Mouse (Mus musculus) heart, embryonic 14.5 days (tissue): ENCODE measurements around the gene Tspan32. TPM values are rescaled to one million over a fixed set of nuclear protein-coding genes. Genes with fewer than 3 reads are reported as not detected.

Source experiments
- ATAC-seq: fragments of 200-750 bp; cut with Nextera tagmentation; 2 replicates; pipeline ENCODE4 v1.8.0; 2017; ENCODE audit warnings: low read depth, moderate TSS enrichment; ENCODE audit not compliant: insufficient number of reproducible peaks, insufficient read depth, low FRiP score
- H3K27ac ChIP-seq, 2 experiments: fragments of 200-500 bp in 1 of 2; fragments of 300-500 bp in 1 of 2; sonication (generic) in 1 of 2; replicated peaks in 1 of 2; 2 replicates each; pipeline ENCODE4 v1.5.1; 2012 to 2014; ENCODE audit warnings: low read depth in 2 of 2, low read length in 2 of 2, control low read depth in 1 of 2, mild to moderate bottlenecking in 1 of 2, mixed read lengths in 1 of 2; ENCODE audit not compliant: control insufficient read depth in 1 of 2, insufficient read depth in 1 of 2
- H3K27me3 ChIP-seq: fragments of 300-500 bp; sonication (generic); 2 replicates; pipeline ENCODE4 v1.6.1; 2014; ENCODE audit warnings: mild to moderate bottlenecking, low read length, control low read depth; ENCODE audit not compliant: control insufficient read depth, insufficient read depth
- H3K36me3 ChIP-seq: fragments of 300-500 bp; sonication (generic); 2 replicates; pipeline ENCODE4 v1.6.1; 2014; ENCODE audit warnings: mild to moderate bottlenecking, control low read depth, low read length, mixed read lengths; ENCODE audit not compliant: control insufficient read depth, insufficient read depth
- H3K4me1 ChIP-seq, 2 experiments: fragments of 200-500 bp in 1 of 2; fragments of 300-500 bp in 1 of 2; sonication (generic) in 1 of 2; 2 replicates each; pipeline ENCODE4 v1.6.1; 2012 to 2014; ENCODE audit warnings: low read length in 2 of 2, control low read depth in 1 of 2, mixed read lengths in 1 of 2; ENCODE audit not compliant: control insufficient read depth in 2 of 2, insufficient read depth in 2 of 2
- H3K4me2 ChIP-seq: fragments of 300-500 bp; sonication (generic); 2 replicates; pipeline ENCODE4 v1.6.1; 2014; ENCODE audit warnings: mild to moderate bottlenecking, low read length
- H3K4me3 ChIP-seq, 2 experiments: fragments of 200-500 bp in 1 of 2; fragments of 300-500 bp in 1 of 2; sonication (generic) in 1 of 2; 2 replicates each; pipeline ENCODE4 v1.5.1; 2012 to 2014; ENCODE audit warnings: low read length in 2 of 2, mild to moderate bottlenecking in 2 of 2, control low read depth in 1 of 2, low read depth in 1 of 2, moderate library complexity in 1 of 2; ENCODE audit not compliant: control insufficient read depth in 1 of 2, insufficient read depth in 1 of 2
- H3K9ac ChIP-seq: fragments of 300-500 bp; sonication (generic); 2 replicates; pipeline ENCODE4 v1.6.1; 2014; ENCODE audit warnings: mild to moderate bottlenecking, low read length
- H3K9me3 ChIP-seq: fragments of 300-500 bp; sonication (generic); 2 replicates; pipeline ENCODE4 v1.6.1; 2016; ENCODE audit warnings: low read length, control low read depth; ENCODE audit not compliant: control insufficient read depth
- WGBS: fragments of 180-500 bp; shearing (Covaris S2); extraction: QIAGEN DNeasy Blood & Tissue Kit; methylation state at CpG from one replicate; pipeline ENCODE4 v1.1.7; 2014; 5-methylcytosine and 5-hydroxymethylcytosine counted together
- polyA plus RNA-seq: library from polyadenylated mRNA; unstranded; fragments of >200 nt; fragmentation: Nextera tagmentation; extraction: Ambion mirVana; gene quantifications from 2 replicates; pipeline ENCODE4 v1.2.1, GENCODE M21; 2014

Tspan32 gene
- polyA plus RNA-seq, 1 experiment from 2014 or later, result 2.3 TPM

DNA sequence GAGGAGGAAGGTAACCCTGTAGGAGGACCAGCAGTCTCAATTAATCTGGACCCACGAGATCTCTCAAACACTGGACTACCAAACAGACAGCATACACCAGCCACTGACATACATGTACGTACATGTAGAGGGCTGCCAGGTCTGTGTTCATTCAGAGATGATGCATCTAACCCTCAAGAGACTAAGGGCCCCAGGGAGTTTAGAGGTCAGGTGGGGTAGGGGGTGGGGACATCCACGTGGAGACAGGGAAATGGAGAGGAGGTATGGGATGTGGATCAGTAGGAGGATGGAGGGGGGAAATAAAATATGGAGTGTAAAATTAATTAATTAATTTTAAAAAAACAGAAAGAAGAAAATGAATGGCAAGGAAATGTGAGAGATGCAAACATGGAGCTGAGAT is 31.9 kb downstream of the Tspan32 start:
- H3K27ac ChIP-seq, result no peak overlapping the region
- no peaks in the 10 kb centered on the region for H3K27me3 ChIP-seq
- H3K4me1 ChIP-seq, result peaks cover 10 to 19% of the 10 kb centered on the region in 2 experiments
- H3K4me3 ChIP-seq, result no peak overlapping the region
- H3K9me3 ChIP-seq, result no peaks in the 10 kb centered on the region
- no peak for ATAC-seq
- 85% methylated on average over 3 of the region's 3 CpGs for WGBS
- no peak overlapping the region for H3K4me2 ChIP-seq
- 0 out of 2 replicates have a peak, but pooled peaks cover 5% of the 10 kb centered on the region for H3K36me3 ChIP-seq
- H3K9ac ChIP-seq, result no peak overlapping the region

DNA sequence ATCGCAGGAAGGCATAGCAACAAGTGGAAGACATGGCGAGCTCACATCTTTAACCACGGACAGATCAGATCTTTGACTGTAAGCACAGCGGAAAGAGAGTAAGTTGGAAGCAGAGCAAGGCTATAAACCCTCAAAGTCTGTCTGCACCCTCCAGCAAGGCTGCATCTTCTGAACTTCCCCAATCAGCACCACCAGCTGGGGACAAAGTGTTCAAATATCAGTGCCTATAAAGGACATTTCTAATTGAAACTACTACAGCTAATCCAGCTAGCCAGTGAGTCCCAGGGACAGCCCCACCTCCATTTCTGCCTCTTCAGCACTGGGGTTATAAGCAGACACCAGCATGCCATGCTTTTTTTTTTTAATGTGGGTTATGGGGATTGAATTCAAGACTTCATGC is 32.5 kb downstream of the Tspan32 start:
- no peaks in the 10 kb centered on the region for H3K27me3 ChIP-seq
- peaks cover 15 to 21% of the 10 kb centered on the region in 2 experiments for H3K4me1 ChIP-seq
- no peak overlapping the region for H3K4me3 ChIP-seq
- no peak overlapping the region for H3K27ac ChIP-seq
- 0 out of 2 replicates have a peak, but pooled peaks cover 5% of the 10 kb centered on the region for H3K36me3 ChIP-seq
- no peaks in the 10 kb centered on the region for H3K9me3 ChIP-seq
- no peak for ATAC-seq
- no peak overlapping the region for H3K4me2 ChIP-seq
- 87% methylated on average over 4 of the region's 4 CpGs for WGBS
- no peak overlapping the region for H3K9ac ChIP-seq

GRCm38 (mm10) chr7:143038174-143038931 is 33.5 kb downstream of the Tspan32 start:
- H3K27ac ChIP-seq, result no peak overlapping the region
- no peak overlapping the region for H3K4me2 ChIP-seq
- H3K4me1 ChIP-seq, result peaks cover 22 to 29% of the 10 kb centered on the region in 2 experiments
- no peak overlapping the region for H3K9ac ChIP-seq
- 0 out of 2 replicates have a peak, but pooled peaks cover 2% of the 10 kb centered on the region for H3K36me3 ChIP-seq
- no peaks in the 10 kb centered on the region for H3K9me3 ChIP-seq
- no peak for ATAC-seq
- no peak overlapping the region for H3K4me3 ChIP-seq
- WGBS, result 92% methylated on average over 3 of the region's 3 CpGs
- no peaks in the 10 kb centered on the region for H3K27me3 ChIP-seq

GRCm38 (mm10) chr7:143040561-143040960 is 35.7 kb downstream of the Tspan32 start:
- 99% methylated on average over 3 of the region's 3 CpGs for WGBS
- no peak for ATAC-seq
- Histone ChIP-seq H3K4me2 (no peak overlapping the region), H3K27me3 (no peaks in the 10 kb centered on the region), H3K36me3 (no peaks in the 10 kb centered on the region), H3K4me1 (peaks cover 22 to 29% of the 10 kb centered on the region in 2 experiments), H3K9ac (no peak overlapping the region), H3K27ac (no peak overlapping the region), H3K4me3 (no peak overlapping the region), H3K9me3 (0 out of 2 replicates have a peak, but pooled peaks cover 4% of the 10 kb centered on the region)

GRCm38 (mm10) chr7:143041138-143041822 is 36.4 kb downstream of the Tspan32 start:
- Histone ChIP-seq H3K9ac (peak overlapping the region; percentile 32; the same call in 1 of the 2 replicates), H3K9me3 (0 out of 2 replicates have a peak, but pooled peaks cover 4% of the 10 kb centered on the region), H3K4me1 (peaks cover 22 to 29% of the 10 kb centered on the region in 2 experiments), H3K36me3 (no peaks in the 10 kb centered on the region), H3K27ac (peak overlapping the region; percentile 8 to 80), H3K27me3 (no peaks in the 10 kb centered on the region), H3K4me3 (no peak overlapping the region), H3K4me2 (no peak overlapping the region)
- 58% methylated on average over 3 of the region's 3 CpGs for WGBS
- ATAC-seq, result no peak

DNA sequence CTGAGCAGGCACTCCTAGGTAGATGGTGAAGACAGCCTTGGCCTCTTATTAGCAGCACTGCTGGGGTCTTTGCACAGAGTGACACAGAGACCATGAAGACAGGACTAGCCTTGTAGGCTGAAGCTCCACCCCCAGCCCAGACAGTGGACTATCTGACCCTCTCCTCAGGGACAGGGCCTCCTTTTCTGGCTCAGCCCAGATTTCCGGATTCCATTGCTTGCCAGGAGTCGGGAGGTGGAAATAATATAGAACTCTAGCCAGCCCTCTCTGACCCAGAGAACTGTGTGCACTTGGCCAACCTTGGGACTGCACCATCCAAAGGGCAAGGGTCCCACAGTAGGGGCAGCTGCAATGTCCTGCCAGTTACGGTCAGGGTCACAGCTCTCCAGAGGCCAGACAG is 37.2 kb downstream of the Tspan32 start:
- H3K9ac ChIP-seq, result peak overlapping the region; percentile 32; the same call in 1 of the 2 replicates
- peak; percentile 80 for ATAC-seq
- H3K27ac ChIP-seq, result peak overlapping the region; percentile 53 to 80
- WGBS, result 36% methylated on average over 3 of the region's 3 CpGs
- H3K4me3 ChIP-seq, result no peak overlapping the region
- H3K4me1 ChIP-seq, result peaks cover 22 to 29% of the 10 kb centered on the region in 2 experiments
- no peaks in the 10 kb centered on the region for H3K36me3 ChIP-seq
- H3K27me3 ChIP-seq, result no peaks in the 10 kb centered on the region
- no peak overlapping the region; the same call in 1 of the 2 replicates for H3K4me2 ChIP-seq
- 0 out of 2 replicates have a peak, but pooled peaks cover 4% of the 10 kb centered on the region for H3K9me3 ChIP-seq

DNA sequence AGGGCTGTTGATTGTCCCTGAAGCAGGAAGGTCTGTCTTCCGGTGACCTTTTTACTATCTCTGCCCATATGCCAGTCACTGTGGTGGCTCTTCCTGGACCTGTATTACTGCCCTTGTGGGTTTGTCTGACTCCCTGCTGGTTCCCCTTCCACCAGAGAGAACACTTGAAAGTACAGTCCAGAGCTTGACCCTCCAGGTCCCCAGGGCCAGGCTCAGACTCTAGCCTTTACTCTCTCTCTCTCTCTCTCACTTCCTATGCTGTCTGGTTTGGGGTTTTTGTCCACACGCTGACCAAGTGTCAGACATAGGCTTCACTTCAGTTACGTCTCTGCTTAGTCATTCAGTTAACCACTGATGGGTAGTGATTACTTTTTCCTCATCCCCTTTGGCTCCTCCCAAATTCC is 38.1 kb downstream of the Tspan32 start:
- Histone ChIP-seq H3K9ac (no peak overlapping the region), H3K36me3 (no peaks in the 10 kb centered on the region), H3K27ac (peak overlapping the region; percentile 14 to 80), H3K9me3 (0 out of 2 replicates have a peak, but pooled peaks cover 4% of the 10 kb centered on the region), H3K4me1 (peaks cover 22 to 29% of the 10 kb centered on the region in 2 experiments), H3K27me3 (no peaks in the 10 kb centered on the region), H3K4me2 (no peak overlapping the region), H3K4me3 (no peak overlapping the region)
- ATAC-seq, result no peak
- 58% methylated on average over 3 of the region's 3 CpGs for WGBS
